Mouse (Mus musculus) layer of hippocampus, adult 8-10 months (tissue): ENCODE data around the gene Ascl4. TPM values are rescaled to one million over a fixed set of nuclear protein-coding genes. Genes with fewer than 3 reads are reported as not detected.
A peak's percentile ranks its signal among the peaks of the same experiment; 100 is the strongest.

ENCODE experiments used
- DNase-seq, 2 experiments: peaks; one replicate each; pipeline ENCODE4 v3.0.0; 2022; ENCODE audit warnings: low spot score in 2 of 2
- total RNA-seq, 4 experiments: library from RNA; stranded (reverse); gene quantifications; 2 replicates each; pipeline ENCODE4 v1.2.4; 2022

The Ascl4 gene
- under 1 TPM; 0.25 to 0.69 (median 0.50) TPM for total RNA-seq

GRCm38 (mm10) chr10:85927676-85928445, at the start of gene Ascl4:
Ascl4 (plus strand) TSS chr10:85927681.
- no peak for DNase-seq

DNA sequence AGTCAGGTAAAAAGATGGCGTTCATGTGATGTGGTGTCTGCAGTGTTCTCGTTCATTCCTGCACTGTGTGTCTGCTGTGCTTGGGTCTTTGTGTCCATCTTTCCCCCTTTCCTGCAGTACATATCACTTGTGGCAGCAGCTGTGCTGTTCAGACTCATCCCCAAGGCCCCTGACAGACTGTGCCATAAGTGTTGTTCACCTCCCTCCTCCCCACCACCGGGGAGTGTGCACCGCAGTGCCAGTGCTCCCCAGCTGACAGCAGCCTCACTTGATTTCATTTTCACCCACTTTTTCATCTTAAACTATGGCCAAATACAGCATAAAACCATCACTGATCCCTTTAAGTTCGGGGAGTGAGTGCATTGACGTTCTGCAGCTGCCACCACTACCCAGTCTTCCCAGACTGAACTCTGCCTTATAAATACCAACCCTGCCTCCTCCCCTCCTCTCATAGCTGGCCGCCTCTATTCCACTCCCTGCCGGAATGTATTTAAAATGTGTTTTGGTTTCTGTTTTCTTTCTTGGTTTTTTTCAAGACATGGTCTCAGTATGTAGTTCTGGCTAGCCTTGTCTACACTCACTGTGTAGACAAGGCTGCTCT, 47.5 kb upstream of the Ascl4 start:
- DNase-seq, result no peak

DNA sequence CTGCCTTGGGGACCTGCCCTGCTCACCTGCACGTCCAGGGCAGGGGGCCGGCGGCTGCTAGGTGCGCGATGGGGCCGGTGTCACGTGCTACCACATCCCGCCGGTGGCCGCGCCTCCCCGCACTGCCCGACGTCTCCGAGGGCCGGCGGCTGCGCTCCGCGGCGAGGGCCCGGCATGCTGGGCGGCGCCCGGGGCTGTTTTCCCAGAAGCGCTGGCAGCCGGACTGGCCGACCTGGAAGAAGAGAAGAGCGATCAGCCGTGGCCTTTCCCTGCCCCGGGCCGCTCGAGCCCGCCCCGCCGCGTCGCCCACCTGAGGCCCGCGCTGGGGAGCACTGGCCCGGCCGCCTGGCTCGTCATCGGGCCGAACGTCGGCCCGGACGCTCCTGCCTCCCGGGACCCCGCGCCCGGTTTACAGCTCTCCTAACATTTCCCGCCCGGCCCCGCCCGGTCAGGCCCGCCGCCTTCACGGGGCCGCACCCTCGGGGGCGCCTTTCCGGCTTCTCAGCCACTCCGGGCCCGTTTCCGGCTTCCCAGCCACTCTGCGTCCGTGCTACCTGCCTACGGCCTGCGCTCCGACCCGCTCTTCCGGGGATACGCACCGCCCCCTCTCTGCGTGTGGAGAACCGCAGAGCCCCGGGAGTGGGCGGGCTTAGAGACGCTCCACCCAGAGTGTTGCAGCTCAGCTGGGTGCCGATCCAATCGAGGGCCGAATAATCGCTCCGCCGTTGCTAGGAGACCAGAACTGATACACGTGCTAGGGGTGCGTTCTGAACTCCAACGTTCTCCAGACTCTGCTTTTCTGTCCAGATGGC, 10.8 kb upstream of the Ascl4 start, which contains the start of gene Prdm4:
Prdm4 (minus strand) TSS at position 645 of the 812 bp plus-strand sequence.
- peak; percentile 97 for DNase-seq

- DNase-seq, result peak; percentile 58 to 74
Observed at GRCm38 (mm10) chr10:85928499-85929207, 1.2 kb downstream of the Ascl4 start.

DNA sequence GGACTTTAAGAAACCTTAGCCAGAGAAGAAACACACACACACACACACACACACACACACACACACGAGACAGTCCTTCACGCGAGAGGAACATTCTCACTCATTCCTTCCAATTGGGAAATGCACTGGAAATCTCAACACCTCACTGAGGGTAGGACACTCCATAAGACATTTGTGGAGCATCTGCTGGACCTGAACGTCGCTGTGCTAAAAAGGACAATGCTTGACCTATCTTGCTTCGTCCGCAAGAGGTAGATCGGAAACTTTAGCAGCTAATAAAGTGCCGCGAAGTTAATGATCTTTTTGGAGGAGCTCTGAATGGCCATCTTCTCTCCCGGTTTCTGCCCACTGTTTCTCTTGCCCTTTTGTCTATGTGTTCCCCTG, 1.7 kb downstream of the Ascl4 start:
- no peak for DNase-seq

- no peak for DNase-seq
Observed at GRCm38 (mm10) chr10:85929962-85930361, 2.5 kb downstream of the Ascl4 start.

DNA sequence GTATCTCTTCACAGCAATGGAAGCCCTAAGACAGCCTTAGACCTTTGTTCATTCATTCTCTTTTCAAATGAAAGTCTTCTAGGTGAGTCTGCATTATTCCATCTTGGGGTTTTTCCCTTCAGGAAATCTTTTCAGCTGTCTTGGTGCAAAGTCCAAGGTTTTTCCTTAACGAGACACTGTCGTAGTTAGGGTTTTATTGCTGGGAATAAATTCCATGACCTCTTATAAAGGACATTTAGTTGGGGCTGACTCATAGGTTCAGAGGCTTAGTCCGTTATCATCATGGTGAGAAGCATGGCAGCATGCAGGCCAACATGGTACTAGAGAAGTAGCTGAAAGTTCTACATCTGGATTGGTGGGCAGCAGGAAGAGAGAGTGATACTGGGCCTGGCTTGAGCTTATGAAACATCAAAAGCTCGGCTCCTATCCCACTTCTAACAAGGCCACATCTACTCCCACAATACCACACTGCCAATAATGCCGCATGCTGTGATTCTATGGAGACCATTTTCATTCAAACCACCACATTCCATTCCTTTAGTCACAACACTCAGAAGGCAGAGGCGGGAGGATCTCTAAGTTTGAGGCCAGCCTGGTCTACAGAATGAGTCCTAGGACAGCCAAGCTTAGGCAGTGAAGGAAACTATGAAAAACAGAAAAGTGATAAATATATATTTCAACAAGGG, 8.9 kb downstream of the Ascl4 start:
- no peak for DNase-seq

DNA sequence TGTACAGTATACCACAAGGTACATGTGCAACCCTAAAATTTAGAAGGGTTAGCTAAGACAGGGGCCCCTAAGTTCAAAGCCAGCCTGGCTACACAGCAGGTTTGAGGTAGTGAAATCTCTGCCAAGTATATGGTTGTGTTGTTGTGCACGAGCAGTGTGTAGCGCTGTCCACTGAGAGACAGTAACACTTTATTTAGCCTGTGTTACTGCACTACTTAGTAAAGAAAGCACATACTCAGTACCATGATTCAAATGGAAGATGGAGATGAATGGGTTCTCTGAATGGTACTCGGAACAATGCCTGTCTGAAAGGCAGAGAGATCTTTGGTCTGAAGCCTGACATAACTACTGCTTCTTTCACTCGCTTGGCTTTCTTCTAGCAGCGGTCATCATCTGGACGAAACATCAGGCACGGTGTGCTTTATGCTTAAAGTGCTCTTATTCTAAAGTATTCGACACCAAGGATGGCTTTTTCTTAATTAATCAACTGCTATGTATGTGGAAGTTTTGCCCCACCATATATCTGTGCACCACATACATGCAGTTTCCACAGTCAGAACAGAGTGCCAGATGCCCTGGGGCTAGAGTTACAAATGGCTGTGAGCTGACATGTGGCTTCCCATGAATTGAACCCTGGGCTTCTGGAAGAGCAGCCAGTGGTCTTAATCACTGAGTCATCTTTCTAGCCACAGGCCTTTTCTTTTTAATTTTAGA, 21.2 kb downstream of the Ascl4 start:
- DNase-seq, result no peak

DNA sequence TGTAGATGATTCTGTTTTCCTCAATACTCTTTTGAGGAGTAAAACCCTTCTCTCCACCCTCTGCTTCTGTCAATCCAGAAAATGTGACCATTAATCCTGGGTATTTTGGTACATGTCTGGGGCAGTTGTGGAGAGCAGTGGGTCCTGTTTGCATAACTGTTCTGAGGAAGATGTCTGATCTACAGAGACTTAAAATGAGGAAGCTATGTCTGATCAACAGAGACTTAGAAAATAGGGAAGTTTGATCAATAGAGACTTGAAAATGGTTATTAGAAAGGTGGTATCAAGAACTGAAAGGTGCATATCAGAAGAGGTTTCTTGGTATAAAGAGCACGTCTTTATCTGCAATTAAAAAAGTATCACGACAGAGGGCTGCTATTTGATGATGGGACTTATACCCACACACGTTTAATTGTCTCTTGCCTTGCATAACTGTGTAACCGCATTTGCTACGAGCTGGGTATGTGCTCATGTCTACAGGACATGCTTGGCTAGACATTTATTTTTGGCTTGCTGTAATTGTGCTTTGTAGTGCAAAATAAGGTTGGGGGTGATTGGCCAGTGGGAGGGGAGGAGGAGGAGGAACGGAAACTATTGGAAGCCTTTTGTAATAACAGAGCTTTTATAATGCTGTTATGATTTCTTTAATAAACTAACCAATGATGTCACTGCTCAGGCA, 24.4 kb downstream of the Ascl4 start:
- no peak for DNase-seq

- no peak for DNase-seq
Observed at GRCm38 (mm10) chr10:85953401-85953800, 25.9 kb downstream of the Ascl4 start.

- no peak for DNase-seq
Observed at GRCm38 (mm10) chr10:85954429-85954828, 26.9 kb downstream of the Ascl4 start.

- no peak for DNase-seq
Observed at GRCm38 (mm10) chr10:85956871-85957419, 29.5 kb downstream of the Ascl4 start.

DNA sequence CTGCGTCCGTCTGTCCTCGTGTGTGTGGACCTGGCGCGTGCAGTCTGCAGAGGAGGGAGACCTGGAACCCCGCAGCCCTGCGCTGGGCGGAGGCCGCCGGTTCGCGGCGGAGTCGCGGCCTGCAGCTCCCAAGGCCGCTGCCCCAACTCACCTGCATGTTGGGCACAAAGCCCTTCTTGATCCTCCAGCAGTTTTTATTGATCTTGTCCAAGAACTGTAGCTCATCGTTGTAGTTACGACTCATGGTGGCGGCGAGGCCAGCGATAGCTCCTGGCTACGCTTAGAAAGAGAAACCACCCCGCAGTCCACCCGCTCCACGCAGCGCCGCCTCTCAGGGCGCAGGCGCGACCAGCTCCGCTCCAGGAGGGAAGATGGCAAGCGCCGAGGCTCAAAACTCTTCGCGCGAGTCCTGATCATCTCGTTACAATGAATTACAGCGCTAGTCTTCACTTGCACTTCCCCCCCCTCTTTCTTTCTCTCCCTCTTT, 30.0 kb downstream of the Ascl4 start, which contains the start of gene Rtcb:
Rtcb (minus strand) TSS at position 360 of the 487 bp plus-strand sequence.
- DNase-seq, result peak; percentile 90 to 97

DNA sequence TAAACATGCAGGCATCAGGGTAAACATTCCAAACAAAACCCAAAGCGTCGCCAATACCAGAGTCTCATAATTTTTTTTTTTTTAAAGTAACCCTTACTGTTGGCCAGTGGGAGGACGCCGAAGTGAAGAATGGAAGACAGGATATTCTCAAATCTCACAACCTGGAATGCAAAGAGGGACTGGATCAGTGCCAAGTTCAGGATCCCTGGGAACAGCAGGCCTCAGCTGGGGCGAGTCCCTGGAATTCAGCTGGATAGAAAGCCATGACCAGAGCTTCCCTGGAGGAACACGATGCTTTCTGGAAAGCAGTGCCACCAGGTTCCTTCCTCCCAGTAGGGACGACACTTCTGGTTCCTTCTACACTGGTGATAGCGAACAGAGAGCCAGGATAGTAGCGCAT, 35.4 kb downstream of the Ascl4 start:
- DNase-seq, result no peak

GRCm38 (mm10) chr10:85964316-85964715, 36.8 kb downstream of the Ascl4 start:
- no peak for DNase-seq

- DNase-seq, result no peak
Observed at GRCm38 (mm10) chr10:85966476-85966875, 39.0 kb downstream of the Ascl4 start.

GRCm38 (mm10) chr10:85967411-85968156, 40.1 kb downstream of the Ascl4 start:
- DNase-seq, result no peak

GRCm38 (mm10) chr10:85968157-85968634, 40.7 kb downstream of the Ascl4 start:
- peak; percentile 69 to 91 for DNase-seq
